Mouse (Mus musculus) C2C12 (cell line): ENCODE data around the gene Itga1. TPM values are rescaled to one million over a fixed set of nuclear protein-coding genes. Genes with fewer than 3 reads are reported as not detected.

Experiments
- H3K27me3 ChIP-seq: one replicate; pipeline ENCODE4 v1.6.1; 2011; ENCODE audit not compliant: control insufficient read depth, insufficient read depth, insufficient read length
- H3K36me3 ChIP-seq: one replicate; pipeline ENCODE4 v1.6.1; 2011; ENCODE audit not compliant: control insufficient read depth, insufficient read depth
- H3K4me3 ChIP-seq: one replicate; pipeline ENCODE4 v1.5.1; 2011; ENCODE audit warnings: mild to moderate bottlenecking, control low read depth; ENCODE audit not compliant: poor library complexity, insufficient read depth, severe bottlenecking
- H3K79me2 ChIP-seq: one replicate; pipeline ENCODE4 v1.6.1; 2011; ENCODE audit not compliant: control insufficient read depth, insufficient read depth
- H3K79me3 ChIP-seq: one replicate; pipeline ENCODE4 v1.6.1; 2011; ENCODE audit warnings: low read depth, control low read depth
- H3ac ChIP-seq: one replicate; pipeline ENCODE3; 2011; ENCODE audit warnings: low read depth; ENCODE audit not compliant: control insufficient read depth, insufficient read length
- CEBPB ChIP-seq: IDR thresholded peaks from one replicate; pipeline ENCODE4 v1.6.1; 2011; ENCODE audit warnings: low read depth, mild to moderate bottlenecking, control low read depth, moderate library complexity
- CTCF ChIP-seq: IDR thresholded peaks from one replicate; pipeline ENCODE4 v1.5.1; 2011; ENCODE audit not compliant: control insufficient read depth, insufficient read depth, insufficient read length
- FOSL1 ChIP-seq: IDR thresholded peaks from one replicate; pipeline ENCODE4 v1.8.0; 2011; ENCODE audit warnings: mild to moderate bottlenecking, low read length; ENCODE audit not compliant: poor library complexity, insufficient read depth, severe bottlenecking
- MAX ChIP-seq: IDR thresholded peaks from one replicate; pipeline ENCODE4 v1.6.1; 2011; ENCODE audit warnings: mild to moderate bottlenecking, control low read depth
- MYOD1 ChIP-seq: IDR thresholded peaks from one replicate; pipeline ENCODE4 v1.6.1; 2011; ENCODE audit warnings: low read depth; ENCODE audit not compliant: control insufficient read depth, insufficient read length
- MYOG ChIP-seq: IDR thresholded peaks from one replicate; pipeline ENCODE4 v1.6.1; 2011; ENCODE audit not compliant: control insufficient read depth, insufficient read length; ENCODE audit errors: extremely low read depth
- USF1 ChIP-seq: IDR thresholded peaks from one replicate; pipeline ENCODE4 v1.6.1; 2011; ENCODE audit warnings: low read depth, mild to moderate bottlenecking, control low read depth, moderate library complexity
- polyA plus RNA-seq: library from polyadenylated mRNA; unstranded; fragments of >200 nt; fragmentation: generic; extraction: Trizol; gene quantifications from one replicate; pipeline ENCODE4 v1.2.1, GENCODE M21; 2012; ENCODE audit warnings: missing spikeins

Gene Itga1
- polyA plus RNA-seq, 1 experiment, result 0.04 TPM

GRCm38 (mm10) chr13:114987161-114987560 lies 114.6 kb downstream of the Itga1 start:
- Histone ChIP-seq H3K36me3 (no peaks in the 10 kb centered on the region), H3K79me3 (no peaks in the 10 kb centered on the region), H3K27me3 (no peaks in the 10 kb centered on the region), H3K79me2 (no peaks in the 10 kb centered on the region), H3ac (no peak overlapping the region), H3K4me3 (no peak overlapping the region)
- TF ChIP-seq MYOG (no peak), MAX (no peak), CEBPB (no peak), MYOD1 (no peak)

GRCm38 (mm10) chr13:114984658-114985057 lies 117.1 kb downstream of the Itga1 start:
- H3K36me3 ChIP-seq, result no peaks in the 10 kb centered on the region
- no peaks in the 10 kb centered on the region for H3K27me3 ChIP-seq
- H3K79me3 ChIP-seq, result no peaks in the 10 kb centered on the region
- H3K4me3 ChIP-seq, result no peak overlapping the region
- H3ac ChIP-seq, result no peak overlapping the region
- H3K79me2 ChIP-seq, result no peaks in the 10 kb centered on the region
- TF ChIP-seq MAX, result no peak
- no peak for TF ChIP-seq MYOG
- no peak for TF ChIP-seq MYOD1
- no peak for TF ChIP-seq CEBPB
- no peak for TF ChIP-seq FOSL1

GRCm38 (mm10) chr13:114983116-114983515 lies 118.6 kb downstream of the Itga1 start:
- Histone ChIP-seq H3K79me3 (no peaks in the 10 kb centered on the region), H3K4me3 (no peak overlapping the region), H3K36me3 (no peaks in the 10 kb centered on the region), H3K79me2 (no peaks in the 10 kb centered on the region), H3ac (no peak overlapping the region), H3K27me3 (no peaks in the 10 kb centered on the region)
- no peak for TF ChIP-seq USF1
- TF ChIP-seq MYOD1, result no peak
- TF ChIP-seq MAX, result no peak
- TF ChIP-seq CEBPB, result no peak
- no peak for TF ChIP-seq CTCF
- TF ChIP-seq MYOG, result no peak
- TF ChIP-seq FOSL1, result no peak

GRCm38 (mm10) chr13:114980831-114981419 lies 120.8 kb downstream of the Itga1 start:
- Histone ChIP-seq H3K36me3 (no peaks in the 10 kb centered on the region), H3ac (no peak overlapping the region), H3K4me3 (no peak overlapping the region), H3K79me3 (no peaks in the 10 kb centered on the region), H3K27me3 (no peaks in the 10 kb centered on the region), H3K79me2 (no peaks in the 10 kb centered on the region)
- no peak for TF ChIP-seq MAX
- no peak for TF ChIP-seq CTCF
- TF ChIP-seq MYOD1, result no peak
- no peak for TF ChIP-seq USF1
- no peak for TF ChIP-seq MYOG
- no peak for TF ChIP-seq FOSL1

GRCm38 (mm10) chr13:114974484-114975042 lies 127.2 kb downstream of the Itga1 start:
- no peak for TF ChIP-seq FOSL1
- no peak for TF ChIP-seq MAX
- no peak for TF ChIP-seq MYOG
- no peak for TF ChIP-seq USF1
- Histone ChIP-seq H3K79me2 (no peaks in the 10 kb centered on the region), H3K4me3 (no peak overlapping the region), H3K27me3 (peaks cover 12% of the 10 kb centered on the region), H3K36me3 (no peaks in the 10 kb centered on the region), H3K79me3 (no peaks in the 10 kb centered on the region), H3ac (no peak overlapping the region)

GRCm38 (mm10) chr13:114971905-114972304 lies 129.9 kb downstream of the Itga1 start:
- TF ChIP-seq MYOG (no peak), MYOD1 (no peak), USF1 (no peak), CEBPB (no peak), FOSL1 (no peak), MAX (no peak), CTCF (no peak)
- Histone ChIP-seq H3ac (no peak overlapping the region), H3K4me3 (no peak overlapping the region), H3K79me2 (no peaks in the 10 kb centered on the region), H3K79me3 (no peaks in the 10 kb centered on the region), H3K27me3 (peaks cover 12% of the 10 kb centered on the region), H3K36me3 (no peaks in the 10 kb centered on the region)
